Mouse (Mus musculus) brain, embryonic 14.5 days (tissue): ENCODE data around the gene Adora2b.
"Not testable (repeated sequence)": the region's sequence is repeated elsewhere in the genome, so short reads cannot be mapped to it uniquely, and the experiment has no call there.

ENCODE experiments used
- CTCF ChIP-seq: fragments of 200-500 bp; IDR thresholded peaks from 2 replicates; pipeline ENCODE4 v1.5.1; 2012; ENCODE audit warnings: inconsistent platforms, mild to moderate bottlenecking, moderate library complexity, borderline replicate concordance; ENCODE audit not compliant: insufficient read depth, insufficient read length; ENCODE audit errors: extremely low read depth
- POLR2A ChIP-seq: fragments of 200-500 bp; IDR thresholded peaks from 2 replicates; pipeline ENCODE4 v1.6.1; 2012; ENCODE audit warnings: mild to moderate bottlenecking, inconsistent platforms, borderline replicate concordance; ENCODE audit not compliant: poor library complexity, insufficient read depth, insufficient read length, severe bottlenecking; ENCODE audit errors: extremely low read depth

DNA sequence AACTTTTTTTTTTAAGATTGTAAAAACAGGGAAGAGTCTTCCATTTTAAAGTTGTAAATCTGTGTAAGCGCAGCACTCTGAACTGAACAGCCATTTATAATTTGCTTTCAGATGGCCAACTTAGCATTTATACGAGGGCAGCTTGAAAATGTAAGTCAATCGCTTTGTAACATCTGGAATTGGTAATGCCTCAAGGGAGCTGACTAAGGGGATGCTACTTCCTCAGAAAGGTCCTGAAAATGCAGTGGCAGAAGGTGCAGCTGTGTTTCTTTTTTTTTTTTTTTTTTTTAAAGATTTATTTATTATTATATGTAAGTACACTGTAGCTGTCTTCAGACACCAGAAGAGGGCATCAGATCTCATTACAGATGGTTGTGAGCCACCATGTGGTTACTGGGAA is 35.2 kb downstream of the Adora2b start:
- TF ChIP-seq CTCF, POLR2A: not testable (repeated sequence)
